Mouse (Mus musculus) ovary, postnatal 10 days (tissue): ENCODE data around the gene Flywch1.
"Not testable (repeated sequence)": the region's sequence is repeated elsewhere in the genome, so short reads cannot be mapped to it uniquely, and the experiment has no call there.

ENCODE experiments used
- DNase-seq: peaks from one replicate; pipeline ENCODE4 v3.0.0; 2022; ENCODE audit warnings: low spot score

Gene Flywch1

GRCm38 (mm10) chr17:23778447-23778846 lies 7.0 kb upstream of the Flywch1 start:
- DNase-seq, result no peak

GRCm38 (mm10) chr17:23777141-23777540 lies 5.7 kb upstream of the Flywch1 start:
- DNase-seq, result no peak

DNA sequence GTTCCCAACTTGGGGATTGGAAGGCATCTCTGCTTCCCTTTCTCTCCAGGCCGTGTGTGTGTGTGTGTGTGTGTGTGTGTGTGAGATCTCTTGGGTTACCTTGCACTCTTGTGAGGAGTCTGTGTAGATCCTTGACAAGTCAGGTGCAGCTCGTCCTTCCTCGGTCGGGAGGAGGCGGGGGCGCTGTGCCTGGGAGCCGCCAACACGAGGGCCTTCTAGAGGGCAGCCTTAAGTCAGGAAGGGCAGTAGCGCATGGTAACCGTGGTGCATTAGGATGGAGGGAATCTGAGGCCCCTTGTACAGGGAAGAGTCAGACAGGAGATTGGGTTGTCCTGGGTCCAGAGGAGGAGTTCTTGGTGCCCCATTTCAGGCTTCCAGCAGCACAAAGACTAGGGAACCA lies 4.8 kb upstream of the Flywch1 start:
- no peak for DNase-seq

GRCm38 (mm10) chr17:23774090-23774489 lies 2.7 kb upstream of the Flywch1 start:
- peak; percentile 35 for DNase-seq

- no peak for DNase-seq
Observed at GRCm38 (mm10) chr17:23773676-23774075, 2.3 kb upstream of the Flywch1 start.

GRCm38 (mm10) chr17:23772219-23772556 lies 786 bp upstream of the Flywch1 start:
- DNase-seq, result not testable (repeated sequence)

DNA sequence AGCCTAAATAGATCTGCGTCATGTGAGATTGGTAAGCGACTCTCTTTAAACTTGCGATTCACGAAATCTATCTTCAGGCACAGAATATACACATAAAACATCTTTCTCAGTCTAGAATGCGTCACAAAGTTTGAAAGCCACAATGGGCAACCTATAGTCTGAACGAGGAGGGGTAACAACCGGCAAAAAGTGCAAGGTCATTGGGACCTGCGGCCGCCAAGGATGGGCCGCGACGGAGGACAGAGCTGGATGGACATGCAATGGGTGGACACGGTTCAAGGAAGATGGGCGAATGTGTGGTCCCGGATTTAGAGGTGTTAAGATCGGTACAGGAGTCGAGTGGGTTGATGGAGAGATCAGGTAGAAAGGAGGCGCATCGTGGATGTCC lies 512 bp downstream of the Flywch1 start:
- DNase-seq, result no peak

DNA sequence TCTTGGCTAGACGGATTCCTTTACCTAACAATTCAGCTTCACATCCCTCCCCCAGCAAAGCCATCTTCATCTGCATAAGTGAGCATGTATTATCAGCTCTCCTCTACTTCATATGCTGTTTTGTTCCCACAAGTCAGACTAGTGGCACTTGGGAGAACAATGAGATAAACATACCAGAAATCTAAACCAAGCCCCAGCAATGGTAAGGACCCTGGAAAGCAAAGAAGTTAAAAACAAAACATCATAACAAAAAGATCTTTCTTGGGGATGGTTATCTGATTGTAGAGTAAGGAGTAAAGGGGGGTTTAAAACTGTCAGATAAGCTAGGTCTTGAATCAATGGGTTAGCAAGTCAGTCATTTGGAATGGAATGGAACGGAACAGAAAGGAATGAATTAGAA lies 909 bp downstream of the Flywch1 start:
- no peak for DNase-seq

DNA sequence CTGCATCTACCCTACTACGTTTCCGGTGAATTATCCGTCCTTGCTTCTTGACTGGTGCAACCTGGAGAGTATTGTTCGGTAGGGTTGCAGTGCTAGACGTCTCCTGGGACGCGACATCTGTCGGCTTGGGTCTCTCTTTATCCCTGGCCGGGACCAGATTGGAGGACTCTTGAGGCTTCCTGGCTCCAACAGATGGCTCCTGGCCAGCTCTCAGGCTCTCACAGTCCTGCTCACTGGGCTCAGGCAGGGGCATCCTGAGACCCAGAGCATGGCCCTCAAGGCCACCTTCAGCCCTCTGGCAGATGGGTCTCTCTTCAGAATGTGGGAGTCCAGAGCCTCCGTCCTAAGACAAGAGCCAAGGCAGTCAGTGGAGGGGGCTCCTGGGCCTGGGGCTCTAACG lies 8.4 kb downstream of the Flywch1 start:
- no peak for DNase-seq

GRCm38 (mm10) chr17:23761155-23761554 lies 10.2 kb downstream of the Flywch1 start:
- DNase-seq, result no peak

DNA sequence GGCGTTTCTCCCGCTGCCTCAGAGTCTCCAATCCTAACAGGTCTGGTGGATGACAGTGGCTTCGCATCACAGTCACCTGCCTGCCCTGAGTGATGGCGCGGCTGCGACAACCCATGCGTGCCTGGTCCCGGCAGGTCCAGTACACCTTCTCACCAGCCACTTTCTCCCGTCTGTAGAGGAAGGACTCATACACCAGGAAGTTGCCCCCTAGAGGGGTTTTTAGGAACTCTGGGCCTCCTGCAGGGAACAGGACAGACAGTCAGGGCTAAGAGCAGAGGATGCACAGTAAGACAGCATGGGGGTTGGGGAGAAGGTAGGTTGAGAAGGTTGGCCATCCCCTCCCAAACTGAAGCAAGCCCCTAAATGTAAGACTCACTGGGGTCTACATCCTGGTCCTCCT lies 11.2 kb downstream of the Flywch1 start:
- no peak for DNase-seq

- DNase-seq, result no peak
Observed at GRCm38 (mm10) chr17:23758801-23759200, 12.6 kb downstream of the Flywch1 start.

DNA sequence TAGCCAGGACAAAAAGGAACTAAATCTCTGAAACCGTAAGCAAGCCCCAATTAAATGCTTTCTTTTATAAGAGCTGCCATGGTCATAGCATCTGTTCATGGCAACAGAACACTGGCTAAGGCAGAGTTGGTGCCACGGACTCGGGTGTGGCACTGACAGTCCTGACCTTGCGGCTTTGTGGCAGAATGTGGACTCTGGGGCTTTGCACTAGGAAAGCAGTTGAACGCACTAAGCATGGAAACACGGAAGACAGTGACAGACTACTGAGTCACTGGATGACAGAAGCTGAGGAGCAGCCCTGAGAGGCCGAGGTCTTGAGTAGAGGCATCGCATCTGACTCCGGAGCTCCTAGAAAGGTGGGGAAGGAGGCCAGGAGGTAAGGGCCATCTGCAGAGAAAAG lies 13.8 kb downstream of the Flywch1 start:
- DNase-seq, result no peak

DNA sequence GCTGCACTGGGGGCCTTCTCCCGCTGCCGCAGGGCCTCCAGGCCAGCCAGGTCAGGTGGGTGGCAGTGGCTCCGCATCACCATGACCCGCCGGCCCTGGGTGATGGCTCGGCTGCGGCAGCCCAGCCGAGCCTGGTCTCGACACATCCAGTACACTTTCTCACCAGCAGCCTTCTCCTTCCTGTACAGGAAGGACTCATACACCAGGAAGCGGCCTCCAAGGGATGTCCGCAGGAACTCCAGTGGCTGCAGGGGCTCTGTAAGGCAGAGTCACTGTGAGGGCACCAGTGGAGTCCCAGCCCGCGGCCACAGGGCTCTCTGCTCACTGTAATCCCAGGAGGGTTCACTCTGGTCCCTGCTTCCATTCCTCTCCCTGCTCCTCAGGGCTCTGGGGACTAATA lies 15.7 kb downstream of the Flywch1 start:
- DNase-seq, result no peak

GRCm38 (mm10) chr17:23749400-23750191 lies 21.8 kb downstream of the Flywch1 start:
- no peak for DNase-seq

GRCm38 (mm10) chr17:23748631-23749391 lies 22.6 kb downstream of the Flywch1 start:
- DNase-seq, result no peak

DNA sequence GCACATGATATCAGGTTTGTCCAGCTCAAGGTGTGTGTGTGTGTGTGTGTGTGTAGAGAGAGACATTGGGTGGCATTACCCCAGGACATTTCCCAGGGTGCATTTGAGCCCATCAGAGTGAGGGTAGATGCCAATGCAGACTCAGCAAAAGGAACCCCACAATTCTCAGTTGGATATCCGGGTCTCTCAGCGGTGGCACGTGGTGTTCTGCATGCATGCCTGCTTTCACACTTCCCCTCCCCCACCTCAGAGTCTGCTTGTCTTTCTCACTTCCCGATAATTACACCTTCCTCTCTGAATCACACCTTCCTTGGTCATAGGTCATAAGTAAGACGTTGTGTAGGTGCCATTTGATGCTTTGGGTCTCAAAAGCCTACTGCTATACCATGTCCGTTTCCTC lies 23.4 kb downstream of the Flywch1 start:
- DNase-seq, result no peak

GRCm38 (mm10) chr17:23747471-23747870 lies 23.9 kb downstream of the Flywch1 start:
- no peak for DNase-seq

- no peak for DNase-seq
Observed at GRCm38 (mm10) chr17:23746767-23747166, 24.6 kb downstream of the Flywch1 start.

DNA sequence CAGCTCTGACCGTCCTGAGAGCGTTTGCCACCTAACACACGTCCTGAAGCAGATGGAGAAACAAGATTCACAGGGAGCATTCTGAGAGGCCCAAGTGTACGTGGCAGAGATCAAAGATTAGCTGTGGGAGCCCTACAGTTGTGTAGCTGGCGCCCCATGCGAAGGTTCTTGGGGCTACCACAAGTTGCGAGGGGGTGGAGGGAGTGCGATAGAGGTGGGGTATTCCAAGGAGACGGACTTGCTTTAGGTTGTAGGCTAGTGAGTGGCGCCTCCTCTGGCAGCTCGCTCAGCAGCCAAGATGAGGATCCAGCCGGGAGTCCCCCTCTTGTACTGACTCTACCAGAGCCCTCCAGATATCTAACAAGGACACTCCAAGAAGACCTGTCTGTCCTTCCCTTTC lies 25.1 kb downstream of the Flywch1 start:
- no peak for DNase-seq

DNA sequence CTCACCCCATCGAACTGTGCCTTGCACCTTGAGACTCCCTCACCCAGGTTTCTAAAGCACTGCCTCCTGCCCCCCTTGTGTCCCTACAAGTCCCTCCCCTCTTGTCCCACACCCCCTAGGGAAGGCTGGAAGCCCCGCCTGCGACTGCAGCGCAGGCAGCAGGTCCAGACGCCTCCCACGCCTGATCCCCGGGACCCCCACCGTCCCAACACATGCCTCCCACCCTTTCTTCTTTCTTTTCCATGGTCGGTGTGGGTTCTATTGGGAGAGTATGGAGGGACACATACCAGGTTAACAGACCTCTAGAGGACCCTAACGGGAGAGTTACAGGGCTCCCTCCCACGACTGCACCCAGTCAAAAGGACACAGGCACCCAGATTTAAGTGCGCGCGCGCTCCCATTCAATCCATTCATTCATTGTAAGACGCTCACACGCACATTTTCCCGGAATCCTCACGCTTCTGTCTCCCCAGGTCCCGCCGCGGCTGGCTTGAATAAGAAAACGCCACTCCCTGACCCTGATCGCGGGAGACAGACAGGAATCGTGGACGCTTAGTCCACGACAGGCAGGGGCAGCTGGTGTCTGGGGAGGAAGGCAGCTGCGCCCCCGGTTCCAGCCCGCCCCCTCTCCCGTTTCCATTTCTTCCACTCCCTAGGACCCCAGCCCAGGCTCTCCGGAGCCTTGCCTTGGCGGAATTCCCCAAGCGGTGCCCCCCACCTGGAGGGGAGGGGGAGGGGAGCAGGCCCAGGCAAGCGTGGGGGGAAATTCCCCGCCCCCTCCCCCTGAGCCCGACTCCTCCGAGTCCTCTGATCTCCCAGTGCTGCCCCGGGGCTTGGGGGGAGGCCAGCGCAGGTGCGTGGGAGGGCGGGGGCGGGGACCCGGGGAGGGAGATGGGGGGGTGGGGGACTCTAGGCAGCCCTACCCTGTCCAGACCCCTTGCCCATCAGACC lies 25.8 kb downstream of the Flywch1 start, which contains the start of gene Kremen2:
Gene Kremen2, minus strand, starts transcription at position 533 of the 951 bp plus-strand sequence.
- DNase-seq, result no peak

DNA sequence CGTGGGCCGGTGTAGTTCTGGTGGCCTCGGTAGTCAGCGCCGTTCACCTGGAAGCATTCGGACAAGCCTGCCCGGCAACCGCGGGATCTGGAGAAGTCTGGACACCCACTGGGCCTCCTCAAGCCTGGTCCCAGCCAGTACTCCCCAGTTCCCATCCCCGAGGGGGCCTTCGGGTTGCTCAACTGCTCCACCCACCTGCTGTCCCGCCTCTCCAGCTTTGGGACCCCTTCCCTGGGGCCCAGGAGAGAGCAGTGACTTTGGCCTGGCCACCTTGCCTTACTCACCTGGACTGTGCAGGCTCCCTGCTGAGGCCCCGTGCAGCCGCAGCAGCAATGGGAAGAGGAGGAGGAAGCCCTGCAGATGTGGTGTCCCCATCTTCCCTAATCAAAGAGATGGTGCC lies 26.8 kb downstream of the Flywch1 start:
- DNase-seq, result no peak
